In the genomic region with DNA sequence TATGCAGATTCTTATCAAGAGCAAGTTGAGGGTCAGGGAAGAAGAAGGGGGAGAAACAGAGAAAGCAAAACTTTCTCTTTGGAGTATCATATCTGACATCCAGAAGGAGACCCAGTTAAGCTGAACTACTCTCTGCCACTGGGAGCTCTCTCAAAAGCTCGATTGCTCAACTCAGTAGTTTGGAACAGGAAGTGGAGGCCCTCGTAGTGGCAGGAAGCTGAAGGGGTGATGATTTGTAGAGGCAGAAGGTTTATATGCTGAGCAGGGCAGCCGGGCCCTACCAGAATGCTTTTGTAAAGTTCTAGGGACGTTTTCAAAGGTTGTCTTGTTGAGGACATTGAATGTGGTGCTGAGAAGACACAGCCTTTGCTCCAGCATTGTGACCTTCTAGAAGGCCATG, we compare ENCODE assay signal across 9 mouse cellular contexts. TPM values are rescaled to one million over a fixed set of nuclear protein-coding genes. Genes with fewer than 3 reads are reported as not detected.
A peak's percentile ranks its signal among the peaks of the same experiment; 100 is the strongest.
DNase-seq lines count a peak whose midpoint lies in the region; ATAC-seq and TF ChIP-seq lines count a peak whose summit lies in the region.
"Had no signal": no experiment of that assay in that cellular context is flagged by ENCODE, and none has a peak within 500 bp of the region (broad histone marks: within the 10 kb centered on the region; RNA-seq: fewer than 3 reads in every experiment).

No protein-coding gene starts in this region.

- peak; percentile 9 to 13 for DNase-seq in kidney, adult 8-10 months
- no peak for DNase-seq in kidney, adult 11 months
- DNase-seq in lung, embryonic 14.5 days, result peak; percentile 70
- DNase-seq in thymus, postnatal 0 days (ENCODE audit: low spot score), result peak; percentile 63
- DNase-seq in cerebellum, adult 8-10 months, result no peak
- no peak for DNase-seq in left cerebral cortex, postnatal 10 days (ENCODE audit: extremely low spot score in 1 of 2, low spot score in 2 of 2)
- DNase-seq in hindbrain, embryonic 10.5 days (ENCODE audit: low spot score), result no peak
- DNase-seq: gastrocnemius, postnatal 10 days had no signal

- no peaks in the 10 kb centered on the region; the same call in 1 of the 2 replicates for H3K27me3 ChIP-seq in lung, embryonic 14.5 days (ENCODE audit: insufficient read depth, low read length)
- H3K27me3 ChIP-seq in hindbrain, embryonic 10.5 days (ENCODE audit: insufficient read depth, poor library complexity, severe bottlenecking), result peaks cover 37% of the 10 kb centered on the region

- no peak for TF ChIP-seq POLR2A in bone marrow macrophage, adult 2 months (IDR thresholded peaks at IDR 0.05; ENCODE audit: borderline replicate concordance, low read depth, low read length)

- no peak for ATAC-seq in lung, embryonic 14.5 days (ENCODE audit: insufficient read depth)

- H3K9ac ChIP-seq in lung, embryonic 14.5 days, result no peak overlapping the region

- H3K4me2 ChIP-seq in lung, embryonic 14.5 days, result no peak overlapping the region

- H3K27ac ChIP-seq in bone marrow macrophage, adult 2 months (ENCODE audit: insufficient read depth, low read depth, low read length), result peak overlapping the region; percentile 94
- no peak overlapping the region for H3K27ac ChIP-seq in lung, embryonic 14.5 days (ENCODE audit: low read depth)
- no peak overlapping the region for H3K27ac ChIP-seq in hindbrain, embryonic 10.5 days

- no peaks in the 10 kb centered on the region for H3K9me3 ChIP-seq in lung, embryonic 14.5 days (ENCODE audit: low read depth, low read length)
- H3K9me3 ChIP-seq in hindbrain, embryonic 10.5 days, result no peaks in the 10 kb centered on the region

- intact Hi-C loops in left cerebral cortex, postnatal 10 days (cut with DNase I), result loop anchor here (5.0 kb wide), 1 partner anchor 74 kb away; no protein-coding TSS in a partner anchor

- 16% methylated on average over 4 of the region's 4 CpGs for WGBS in lung, embryonic 14.5 days
- 62% methylated on average over 4 of the region's 4 CpGs for WGBS in hindbrain, embryonic 10.5 days

- H3K4me3 ChIP-seq in bone marrow macrophage, adult 2 months (ENCODE audit: insufficient read depth, low read length), result peak overlapping the region; percentile 22
- no peak overlapping the region for H3K4me3 ChIP-seq in lung, embryonic 14.5 days (ENCODE audit: low read depth, low read length)
- H3K4me3 ChIP-seq in hindbrain, embryonic 10.5 days, result no peak overlapping the region

- peaks cover 33% of the 10 kb centered on the region for H3K4me1 ChIP-seq in bone marrow macrophage, adult 2 months (ENCODE audit: control insufficient read depth, insufficient read depth, low read length)
- H3K4me1 ChIP-seq in lung, embryonic 14.5 days (ENCODE audit: insufficient read depth), result no peaks in the 10 kb centered on the region
- peaks cover 7% of the 10 kb centered on the region for H3K4me1 ChIP-seq in hindbrain, embryonic 10.5 days (replicated peaks)

- TF ChIP-seq CTCF in bone marrow macrophage, adult 2 months (IDR thresholded peaks at IDR 0.05; ENCODE audit: low read depth, low read length), result no peak
- TF ChIP-seq CTCF in lung, embryonic 14.5 days (IDR thresholded peaks at IDR 0.05; ENCODE audit: low read depth), result no peak

- no peaks in the 10 kb centered on the region for H3K36me3 ChIP-seq in lung, embryonic 14.5 days (ENCODE audit: insufficient read depth)
- no peaks in the 10 kb centered on the region for H3K36me3 ChIP-seq in hindbrain, embryonic 10.5 days

RNA-seq across cellular contexts. Expression of a gene that starts 5.1 kb away (rescaled TPM):
- 11.6 and 19.8 TPM in 2 replicates for polyA plus RNA-seq in bone marrow macrophage, adult 2 months (2012; ENCODE audit: insufficient read depth, insufficient read length, missing spikeins)
- polyA plus RNA-seq in lung, embryonic 14.5 days (2014; fragmentation: Nextera tagmentation; extraction: Ambion mirVana), result 22.0 and 28.4 TPM in 2 replicates
- 23.3 and 23.7 TPM in 2 replicates for polyA plus RNA-seq in thymus, postnatal 0 days (2015; fragmentation: Nextera tagmentation; extraction: Ambion mirVana)
- 10 to 100 TPM; 71.9 to 74.3 TPM for total RNA-seq in left cerebral cortex, postnatal 10 days (2021)
- polyA plus RNA-seq in hindbrain, embryonic 10.5 days (2016; fragmentation: Nextera tagmentation; extraction: Ambion mirVana), result 0.47 and 2.1 TPM in 2 replicates

Comparison
In these comparisons a context has a peak if more than half of its experiments do, and no peak if none do; other contexts are left out.
1. DNase-seq: peak in kidney, adult 8-10 months (2 of 2), lung, embryonic 14.5 days (single experiment) and thymus, postnatal 0 days (single experiment); none in kidney, adult 11 months (single experiment), cerebellum, adult 8-10 months (single experiment), left cerebral cortex, postnatal 10 days (0 of 2) and hindbrain, embryonic 10.5 days (single experiment).